Mouse (Mus musculus) stomach, adult 2 months (tissue): ENCODE results near the gene Pm20d2. TPM values are rescaled to one million over a fixed set of nuclear protein-coding genes. Genes with fewer than 3 reads are reported as not detected.

Experiments
- polyA plus RNA-seq: library from polyadenylated mRNA; depleted of rRNA; stranded (reverse); fragments of >200 nt; gene quantifications from 2 replicates; pipeline ENCODE4 v1.2.3, GENCODE M21; 2012; rRNA removed

Gene Pm20d2
- polyA plus RNA-seq = 6.0 and 12.4 TPM in 2 replicates

GRCm38 (mm10) chr4:33189735-33190036 lies at the start of gene Pm20d2:
Pm20d2 (minus strand) TSS chr4:33189737.

GRCm38 (mm10) chr4:33208881-33209841 lies 19.6 kb upstream of the Pm20d2 start, which contains the start of gene Srsf12:
Srsf12 (plus strand) TSS chr4:33208991.

DNA sequence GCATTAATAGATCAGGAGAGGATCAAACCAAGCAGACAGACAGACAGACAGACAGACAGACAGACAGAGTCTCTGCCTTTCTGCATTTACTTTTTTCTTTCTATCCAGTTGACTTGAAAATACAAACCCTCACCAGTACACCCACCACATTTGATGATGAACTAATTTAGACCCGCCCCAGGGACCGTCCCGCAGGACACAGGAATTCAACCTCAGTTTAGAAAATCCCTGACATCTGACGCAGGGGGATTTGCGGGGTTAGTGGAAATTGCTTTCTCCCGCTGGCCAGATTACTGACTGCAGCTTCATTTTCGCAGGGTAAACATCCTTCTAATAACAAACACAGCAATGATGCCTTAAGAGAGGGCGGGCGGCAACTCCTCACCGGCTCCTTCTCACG lies 57.3 kb downstream of the Pm20d2 start, which contains the start of gene Gabrr1:
Gene Gabrr1, plus strand, starts transcription at position 301 of the 400 bp plus-strand sequence.

Other genes starting within 250 kb of the Pm20d2 start
- gene Ankrd6, start 238.9 kb downstream of the Pm20d2 start, polyA plus RNA-seq = 0.18 and 0.25 TPM in 2 replicates
- 0.44 and 0.52 TPM in 2 replicates for gene Rragd, start 206.7 kb downstream of the Pm20d2 start, polyA plus RNA-seq
- 6.7 and 7.5 TPM in 2 replicates for gene Ube2j1, start 158.3 kb downstream of the Pm20d2 start, polyA plus RNA-seq
- gene Gabrr2, start 126.7 kb downstream of the Pm20d2 start, polyA plus RNA-seq = 0.15 and 0.42 TPM in 2 replicates
- 0.04 TPM in 1 of 2 replicates, not detected in the other for gene Gabrr1, start 57.2 kb downstream of the Pm20d2 start, polyA plus RNA-seq
- gene Srsf12, start 19.3 kb upstream of the Pm20d2 start, polyA plus RNA-seq = 0.04 and 0.13 TPM in 2 replicates
- 47.5 and 156 TPM in 2 replicates for gene Pnrc1, start 100.4 kb upstream of the Pm20d2 start, polyA plus RNA-seq
- gene Rngtt, start 120.6 kb upstream of the Pm20d2 start, polyA plus RNA-seq = 0.45 and 0.51 TPM in 2 replicates